Mouse (Mus musculus): ENCODE measurements around the gene Olfr1037.

DNA sequence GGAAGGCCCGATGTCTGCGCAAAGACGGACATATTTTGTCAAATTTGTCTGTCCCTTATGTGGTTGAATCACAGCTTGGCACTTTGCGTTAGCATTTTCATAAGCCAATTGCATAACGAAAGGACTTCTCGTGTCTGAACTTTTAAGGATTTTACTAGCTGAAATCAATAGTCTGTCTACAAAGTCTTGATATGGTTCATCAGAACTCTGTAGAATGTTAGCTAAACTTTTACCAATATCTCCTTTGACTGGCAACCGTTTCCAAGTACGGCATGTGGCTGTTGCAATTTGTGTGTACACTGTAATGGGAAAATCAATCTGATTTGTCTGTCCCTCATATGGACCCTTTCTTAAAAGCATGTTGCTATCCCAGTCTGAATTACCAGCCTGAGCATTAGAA, 17.0 kb downstream of the Olfr1037 start:
- no peak for TF ChIP-seq CTCF (IDR thresholded peaks at IDR 0.05)
- TF ChIP-seq EP300 (IDR thresholded peaks at IDR 0.05), result no peak
